ENCODE assay signal across 13 mouse cellular contexts in the genomic region with DNA sequence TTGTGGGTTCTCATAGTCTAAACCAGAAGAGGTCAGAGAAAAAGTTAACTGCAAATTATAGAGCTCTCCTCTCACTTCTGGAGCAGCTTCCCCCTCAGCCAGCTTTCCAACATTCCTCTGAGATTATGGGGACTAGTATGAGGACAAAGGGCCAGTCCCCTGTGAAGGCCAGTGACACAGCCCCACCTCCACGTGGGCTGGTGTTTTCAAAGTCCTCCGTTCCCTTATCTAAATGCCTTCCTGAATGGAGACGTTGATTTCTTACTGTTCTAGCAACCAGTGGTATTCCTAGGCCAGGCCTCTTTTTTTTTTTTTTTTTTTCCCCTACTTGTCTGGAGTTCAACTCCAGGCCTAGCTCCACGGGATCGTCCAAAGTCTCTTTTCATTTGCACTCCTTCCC. TPM values are rescaled to one million over a fixed set of nuclear protein-coding genes. Genes with fewer than 3 reads are reported as not detected.
A peak's percentile ranks its signal among the peaks of the same experiment; 100 is the strongest.
DNase-seq lines count a peak whose midpoint lies in the region; ATAC-seq and TF ChIP-seq lines count a peak whose summit lies in the region.
"Had no signal": no experiment of that assay in that cellular context is flagged by ENCODE, and none has a peak within 500 bp of the region (broad histone marks: within the 10 kb centered on the region; RNA-seq: fewer than 3 reads in every experiment).

No protein-coding gene starts in this region.

- intact Hi-C loops in left cerebral cortex, postnatal 25 days (cut with DNase I), result no loop called here

- no peaks in the 10 kb centered on the region for H3K27me3 ChIP-seq in kidney, adult 2 months (replicated peaks; ENCODE audit: control insufficient read depth, insufficient read depth, low read length)
- no peaks in the 10 kb centered on the region for H3K27me3 ChIP-seq in kidney, embryonic 14.5 days (ENCODE audit: control insufficient read depth, insufficient read depth, low read length)
- H3K27me3 ChIP-seq in lung, postnatal 0 days (replicated peaks; ENCODE audit: insufficient read depth, low read length), result no peaks in the 10 kb centered on the region
- no peaks in the 10 kb centered on the region for H3K27me3 ChIP-seq in stomach, postnatal 0 days (ENCODE audit: control insufficient read depth, insufficient read depth, low read length)
- H3K27me3 ChIP-seq: embryonic facial prominence, embryonic 15.5 days had no signal

- H3K9me3 ChIP-seq in kidney, embryonic 14.5 days (ENCODE audit: control insufficient read depth, low read length), result no peaks in the 10 kb centered on the region
- no peaks in the 10 kb centered on the region for H3K9me3 ChIP-seq in lung, postnatal 0 days (ENCODE audit: low read length)
- no peaks in the 10 kb centered on the region for H3K9me3 ChIP-seq in stomach, postnatal 0 days (ENCODE audit: control insufficient read depth, low read length)
- H3K9me3 ChIP-seq: embryonic facial prominence, embryonic 15.5 days had no signal

- peak; percentile 66 to 84 for DNase-seq in adrenal gland, adult (ENCODE audit: inconsistent age in 2 of 2, low spot score in 1 of 2)
- DNase-seq in adrenal gland, postnatal 10 days, result no peak
- DNase-seq in kidney, adult 2 months, result peak; percentile 44
- DNase-seq in lung, postnatal 0 days (ENCODE audit: low spot score), result peak; percentile 41
- DNase-seq in lung, adult 18-20 months, result no peak
- DNase-seq in stomach, postnatal 0 days (ENCODE audit: low spot score), result peak; percentile 70
- DNase-seq in left cerebral cortex, postnatal 25 days (ENCODE audit: low spot score in 2 of 2), result no peak
- DNase-seq: cerebellum, adult 2 months; lung, postnatal 14 days; thymus, postnatal 14 days had no signal

- no peak for ATAC-seq in kidney, embryonic 14.5 days (ENCODE audit: low FRiP score, low TSS enrichment)
- ATAC-seq in lung, postnatal 0 days, result no peak
- peak; percentile 7; the same call in 1 of the 2 replicates for ATAC-seq in stomach, postnatal 0 days (ENCODE audit: low FRiP score, low TSS enrichment)

- 32% methylated on average over 5 of the region's 5 CpGs for WGBS in kidney, adult 2 months
- 46% methylated on average over 5 of the region's 5 CpGs for WGBS in kidney, embryonic 14.5 days
- WGBS in lung, postnatal 0 days, result 39% methylated on average over 5 of the region's 5 CpGs
- WGBS in stomach, postnatal 0 days, result 36% methylated on average over 5 of the region's 5 CpGs

- H3K4me2 ChIP-seq in kidney, embryonic 14.5 days (replicated peaks; ENCODE audit: low read depth, low read length), result no peak overlapping the region
- H3K4me2 ChIP-seq in lung, postnatal 0 days (replicated peaks; ENCODE audit: low read depth, low read length), result no peak overlapping the region
- H3K4me2 ChIP-seq in stomach, postnatal 0 days (replicated peaks; ENCODE audit: low read depth), result no peak overlapping the region

- TF ChIP-seq CTCF in kidney, adult 2 months (conservative IDR thresholded peaks at IDR 0.05; ENCODE audit: insufficient read depth, insufficient read length, low read depth, low read length), result no peak
- no peak for TF ChIP-seq CTCF in lung, postnatal 0 days (IDR thresholded peaks at IDR 0.05)
- no peak for TF ChIP-seq CTCF in stomach, postnatal 0 days (IDR thresholded peaks at IDR 0.05; ENCODE audit: low read depth)

- H3K4me3 ChIP-seq in kidney, adult 2 months (ENCODE audit: insufficient read depth, low read depth, low read length), result no peak overlapping the region
- no peak overlapping the region for H3K4me3 ChIP-seq in kidney, embryonic 14.5 days (ENCODE audit: low read length)
- H3K4me3 ChIP-seq in lung, postnatal 0 days (ENCODE audit: low read depth, low read length), result no peak overlapping the region
- H3K4me3 ChIP-seq in stomach, postnatal 0 days (ENCODE audit: low read depth, low read length), result no peak overlapping the region

- H3K4me1 ChIP-seq in kidney, adult 2 months (ENCODE audit: control insufficient read depth, insufficient read depth, low read length), result peaks cover 31% of the 10 kb centered on the region
- H3K4me1 ChIP-seq in kidney, embryonic 14.5 days (ENCODE audit: control insufficient read depth, insufficient read depth, low read length), result peaks cover 5% of the 10 kb centered on the region; the same call in 1 of the 2 replicates
- H3K4me1 ChIP-seq in lung, postnatal 0 days (ENCODE audit: insufficient read depth, low read depth, low read length), result peaks cover 9% of the 10 kb centered on the region; the same call in 1 of the 2 replicates
- H3K4me1 ChIP-seq in stomach, postnatal 0 days (replicated peaks; ENCODE audit: control insufficient read depth, insufficient read depth), result peaks cover 6% of the 10 kb centered on the region

- H3K27ac ChIP-seq in kidney, adult 2 months (ENCODE audit: insufficient read depth, low read depth, low read length), result peak overlapping the region; percentile 72
- no peak overlapping the region for H3K27ac ChIP-seq in kidney, embryonic 14.5 days (ENCODE audit: low read depth, low read length)
- peak overlapping the region; percentile 99 for H3K27ac ChIP-seq in lung, postnatal 0 days (ENCODE audit: low read length)
- peak overlapping the region; percentile 99 for H3K27ac ChIP-seq in stomach, postnatal 0 days (replicated peaks)
- H3K27ac ChIP-seq: embryonic facial prominence, embryonic 15.5 days; hindbrain, embryonic 14.5 days had no signal

- no peak for TF ChIP-seq EP300 in lung, postnatal 0 days (IDR thresholded peaks at IDR 0.05)
- no peak for TF ChIP-seq EP300 in stomach, postnatal 0 days (optimal IDR thresholded peaks at IDR 0.05)

- H3K36me3 ChIP-seq in kidney, adult 2 months (ENCODE audit: control insufficient read depth, insufficient read depth, low read length), result no peaks in the 10 kb centered on the region
- no peaks in the 10 kb centered on the region for H3K36me3 ChIP-seq in kidney, embryonic 14.5 days (ENCODE audit: control insufficient read depth, insufficient read depth, low read length)
- H3K36me3 ChIP-seq in lung, postnatal 0 days (ENCODE audit: insufficient read depth, low read length), result no peaks in the 10 kb centered on the region
- H3K36me3 ChIP-seq in stomach, postnatal 0 days (ENCODE audit: control insufficient read depth, insufficient read depth, low read length), result no peaks in the 10 kb centered on the region
- H3K36me3 ChIP-seq: embryonic facial prominence, embryonic 15.5 days had no signal

- TF ChIP-seq POLR2A in kidney, adult 2 months (IDR thresholded peaks at IDR 0.05; ENCODE audit: low read depth, low read length), result no peak

- no peak overlapping the region for H3K9ac ChIP-seq in kidney, embryonic 14.5 days (ENCODE audit: low read depth, low read length)
- no peak overlapping the region for H3K9ac ChIP-seq in lung, postnatal 0 days (replicated peaks; ENCODE audit: low read depth)
- no peak overlapping the region for H3K9ac ChIP-seq in stomach, postnatal 0 days (ENCODE audit: low read length)
- H3K9ac ChIP-seq: hindbrain, embryonic 14.5 days had no signal

RNA-seq across cellular contexts. Expression of a gene that starts 1.5 kb away (rescaled TPM):
- 10 to 100 TPM; 46.6 to 53.1 TPM for total RNA-seq in adrenal gland, postnatal 10 days (2021)
- polyA plus RNA-seq in kidney, adult 2 months (2012; rRNA removed), result 65.0 and 72.0 TPM in 2 replicates
- polyA plus RNA-seq in kidney, embryonic 14.5 days (2014; fragmentation: Nextera tagmentation; extraction: Ambion mirVana), result 46.8 and 62.6 TPM in 2 replicates
- polyA plus RNA-seq in lung, postnatal 0 days (2015; fragmentation: Nextera tagmentation; extraction: Ambion mirVana), result 65.9 and 68.1 TPM in 2 replicates
- 21.2 and 24.2 TPM in 2 replicates for polyA plus RNA-seq in stomach, postnatal 0 days (2015; fragmentation: Nextera tagmentation; extraction: Ambion mirVana)
- 10 to 100 TPM; 82.8 to 93.7 TPM for total RNA-seq in left cerebral cortex, postnatal 25 days (2021)

RNA-seq across cellular contexts. Expression of a gene that starts 56.9 kb away (rescaled TPM):
- total RNA-seq in adrenal gland, postnatal 10 days (2021), result 10 to 100 TPM; 40.7 to 52.9 TPM
- polyA plus RNA-seq in kidney, adult 2 months (2012; rRNA removed), result 69.2 and 71.2 TPM in 2 replicates
- polyA plus RNA-seq in kidney, embryonic 14.5 days (2014; fragmentation: Nextera tagmentation; extraction: Ambion mirVana), result 26.2 and 35.0 TPM in 2 replicates
- 31.8 and 33.1 TPM in 2 replicates for polyA plus RNA-seq in lung, postnatal 0 days (2015; fragmentation: Nextera tagmentation; extraction: Ambion mirVana)
- polyA plus RNA-seq in stomach, postnatal 0 days (2015; fragmentation: Nextera tagmentation; extraction: Ambion mirVana), result 17.4 and 21.8 TPM in 2 replicates
- total RNA-seq in left cerebral cortex, postnatal 25 days (2021), result 10 to 100 TPM; 15.3 to 16.4 TPM

Comparison
In these comparisons a context has a peak if more than half of its experiments do, and no peak if none do; other contexts are left out.
1. DNase-seq: peak in adrenal gland, adult (2 of 2), kidney, adult 2 months (single experiment), lung, postnatal 0 days (single experiment) and stomach, postnatal 0 days (single experiment); none in adrenal gland, postnatal 10 days (single experiment), lung, adult 18-20 months (0 of 2) and left cerebral cortex, postnatal 25 days (0 of 2).